ENCODE assay signal across 14 mouse cellular contexts in the genomic region with DNA sequence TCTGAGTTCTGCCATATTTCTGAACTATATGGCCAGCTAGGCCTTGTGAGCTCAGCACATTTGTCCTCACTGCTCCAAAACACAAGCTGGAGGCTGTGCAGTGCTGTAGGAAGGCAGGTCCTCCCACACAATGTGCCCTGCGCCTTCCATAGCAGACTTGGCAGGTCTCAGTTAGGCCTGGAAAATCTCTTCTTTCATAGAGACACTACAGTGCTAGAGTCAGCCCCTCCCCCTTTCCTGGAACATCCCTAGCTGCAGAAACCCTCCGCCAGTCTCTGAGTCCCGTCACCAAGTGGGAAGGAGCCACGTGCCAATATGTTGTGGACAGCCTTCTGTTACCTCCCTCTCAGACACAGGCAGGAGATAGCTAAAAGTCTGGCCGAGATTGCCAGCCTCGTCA. TPM values are rescaled to one million over a fixed set of nuclear protein-coding genes. Genes with fewer than 3 reads are reported as not detected.
A peak's percentile ranks its signal among the peaks of the same experiment; 100 is the strongest.
DNase-seq lines count a peak whose midpoint lies in the region; ATAC-seq and TF ChIP-seq lines count a peak whose summit lies in the region.
"Had no signal": no experiment of that assay in that cellular context is flagged by ENCODE, and none has a peak within 500 bp of the region (broad histone marks: within the 10 kb centered on the region; RNA-seq: fewer than 3 reads in every experiment).

No protein-coding gene starts in this region.

- no peak overlapping the region for H3K4me2 ChIP-seq in heart, embryonic 11.5 days
- no peak overlapping the region for H3K4me2 ChIP-seq in kidney, embryonic 14.5 days (replicated peaks; ENCODE audit: low read depth, low read length)
- no peak overlapping the region for H3K4me2 ChIP-seq in midbrain, postnatal 0 days (ENCODE audit: low read depth, low read length, poor library complexity, severe bottlenecking)
- H3K4me2 ChIP-seq in midbrain, embryonic 14.5 days (ENCODE audit: low read length), result no peak overlapping the region
- H3K4me2 ChIP-seq: limb, embryonic 12.5 days had no signal

- no peaks in the 10 kb centered on the region for H3K36me3 ChIP-seq in heart, embryonic 10.5 days
- H3K36me3 ChIP-seq in heart, embryonic 11.5 days (ENCODE audit: control insufficient read depth, insufficient read depth, low read length), result no peaks in the 10 kb centered on the region
- H3K36me3 ChIP-seq in kidney, embryonic 14.5 days (ENCODE audit: control insufficient read depth, insufficient read depth, low read length), result peaks cover 10% of the 10 kb centered on the region
- no peaks in the 10 kb centered on the region for H3K36me3 ChIP-seq in midbrain, postnatal 0 days (ENCODE audit: insufficient read depth, low read length)
- no peaks in the 10 kb centered on the region for H3K36me3 ChIP-seq in midbrain, embryonic 14.5 days (ENCODE audit: control insufficient read depth, insufficient read depth, low read length)
- H3K36me3 ChIP-seq: limb, embryonic 12.5 days had no signal

- DNase-seq in heart, embryonic 10.5 days (ENCODE audit: low spot score), result peak; percentile 80
- DNase-seq in kidney, adult 11 months, result no peak
- DNase-seq in midbrain, postnatal 0 days (ENCODE audit: low spot score), result no peak
- DNase-seq in midbrain, embryonic 14.5 days, result no peak
- peak; percentile 10 for DNase-seq in yolk sac, embryonic 10.5 days (ENCODE audit: low spot score)
- no peak for DNase-seq in adrenal gland, adult (ENCODE audit: inconsistent age in 2 of 2, low spot score in 1 of 2)
- DNase-seq: cerebellum, adult 9-11 months; kidney, adult 18-20 months; liver, postnatal 0 days had no signal

- WGBS in heart, embryonic 10.5 days, result 24% methylated on average over 6 of the region's 6 CpGs
- WGBS in heart, embryonic 11.5 days (ENCODE audit: insufficient replicate concordance), result 23% methylated on average over 6 of the region's 6 CpGs
- WGBS in kidney, embryonic 14.5 days, result 36% methylated on average over 6 of the region's 6 CpGs
- 56% methylated on average over 6 of the region's 6 CpGs for WGBS in midbrain, postnatal 0 days
- WGBS in midbrain, embryonic 14.5 days, result 51% methylated on average over 6 of the region's 6 CpGs

- no peak; the same call in 1 of the 2 replicates for ATAC-seq in heart, embryonic 11.5 days (replicated peaks; ENCODE audit: insufficient number of reproducible peaks, low FRiP score, low TSS enrichment)
- peak; percentile 66; the same call in 1 of the 2 replicates for ATAC-seq in kidney, embryonic 14.5 days (ENCODE audit: low FRiP score, low TSS enrichment)
- peak; percentile 41; the same call in 1 of the 2 replicates for ATAC-seq in midbrain, postnatal 0 days (ENCODE audit: low FRiP score)
- no peak for ATAC-seq in midbrain, embryonic 14.5 days (ENCODE audit: low FRiP score, low TSS enrichment)
- ATAC-seq: liver, postnatal 0 days had no signal

- no peak overlapping the region for H3K27ac ChIP-seq in heart, embryonic 10.5 days
- no peak overlapping the region for H3K27ac ChIP-seq in heart, embryonic 11.5 days (ENCODE audit: low read depth, low read length)
- no peak overlapping the region for H3K27ac ChIP-seq in kidney, embryonic 14.5 days (ENCODE audit: low read depth, low read length)
- no peak overlapping the region for H3K27ac ChIP-seq in midbrain, postnatal 0 days (ENCODE audit: low read depth, low read length)
- no peak overlapping the region for H3K27ac ChIP-seq in midbrain, embryonic 14.5 days (replicated peaks; ENCODE audit: low read depth, low read length)
- H3K27ac ChIP-seq: limb, embryonic 12.5 days had no signal

- no peak overlapping the region for H3K4me3 ChIP-seq in heart, embryonic 10.5 days
- H3K4me3 ChIP-seq in heart, embryonic 11.5 days (ENCODE audit: low read depth, low read length), result no peak overlapping the region
- H3K4me3 ChIP-seq in kidney, embryonic 14.5 days (ENCODE audit: low read length), result no peak overlapping the region
- H3K4me3 ChIP-seq in midbrain, postnatal 0 days (ENCODE audit: low read depth, low read length), result no peak overlapping the region
- H3K4me3 ChIP-seq in midbrain, embryonic 14.5 days (replicated peaks; ENCODE audit: low read depth, low read length), result no peak overlapping the region
- H3K4me3 ChIP-seq: limb, embryonic 12.5 days had no signal

- no peak for TF ChIP-seq CTCF in midbrain, postnatal 0 days (IDR thresholded peaks at IDR 0.05)

- peaks cover 4% of the 10 kb centered on the region for H3K27me3 ChIP-seq in heart, embryonic 10.5 days (ENCODE audit: insufficient read depth, poor library complexity, severe bottlenecking)
- H3K27me3 ChIP-seq in heart, embryonic 11.5 days (ENCODE audit: control insufficient read depth, insufficient read depth, low read length), result no peaks in the 10 kb centered on the region
- H3K27me3 ChIP-seq in kidney, embryonic 14.5 days (ENCODE audit: control insufficient read depth, insufficient read depth, low read length), result no peaks in the 10 kb centered on the region
- H3K27me3 ChIP-seq in midbrain, postnatal 0 days (ENCODE audit: insufficient read depth, low read length), result no peaks in the 10 kb centered on the region
- H3K27me3 ChIP-seq in midbrain, embryonic 14.5 days (ENCODE audit: control insufficient read depth, insufficient read depth, low read length), result no peaks in the 10 kb centered on the region

- peaks cover 15% of the 10 kb centered on the region; the same call in 1 of the 2 replicates for H3K4me1 ChIP-seq in heart, embryonic 10.5 days
- peaks cover 5% of the 10 kb centered on the region for H3K4me1 ChIP-seq in heart, embryonic 11.5 days (ENCODE audit: control insufficient read depth, insufficient read depth, low read length)
- H3K4me1 ChIP-seq in kidney, embryonic 14.5 days (ENCODE audit: control insufficient read depth, insufficient read depth, low read length), result no peaks in the 10 kb centered on the region
- no peaks in the 10 kb centered on the region for H3K4me1 ChIP-seq in midbrain, postnatal 0 days (ENCODE audit: insufficient read depth, low read length)
- H3K4me1 ChIP-seq in midbrain, embryonic 14.5 days (ENCODE audit: control insufficient read depth, insufficient read depth, low read length), result no peaks in the 10 kb centered on the region
- H3K4me1 ChIP-seq: limb, embryonic 12.5 days had no signal

- H3K9ac ChIP-seq in heart, embryonic 11.5 days (ENCODE audit: low read depth, low read length), result no peak overlapping the region
- H3K9ac ChIP-seq in kidney, embryonic 14.5 days (ENCODE audit: low read depth, low read length), result no peak overlapping the region
- H3K9ac ChIP-seq in midbrain, postnatal 0 days (replicated peaks; ENCODE audit: low read length, poor library complexity, severe bottlenecking), result no peak overlapping the region
- no peak overlapping the region for H3K9ac ChIP-seq in midbrain, embryonic 14.5 days (replicated peaks; ENCODE audit: low read length)
- H3K9ac ChIP-seq: limb, embryonic 12.5 days; liver, postnatal 0 days had no signal

- no peaks in the 10 kb centered on the region for H3K9me3 ChIP-seq in heart, embryonic 10.5 days
- no peaks in the 10 kb centered on the region for H3K9me3 ChIP-seq in heart, embryonic 11.5 days (replicated peaks; ENCODE audit: control insufficient read depth, low read length)
- H3K9me3 ChIP-seq in kidney, embryonic 14.5 days (ENCODE audit: control insufficient read depth, low read length), result no peaks in the 10 kb centered on the region
- no peaks in the 10 kb centered on the region for H3K9me3 ChIP-seq in midbrain, postnatal 0 days (ENCODE audit: low read length)
- no peaks in the 10 kb centered on the region for H3K9me3 ChIP-seq in midbrain, embryonic 14.5 days (ENCODE audit: control insufficient read depth, low read length)
- H3K9me3 ChIP-seq: limb, embryonic 12.5 days had no signal

RNA-seq across cellular contexts. Expression of gene Gdnf, which starts 14.9 kb away (rescaled TPM):
- polyA plus RNA-seq in heart, embryonic 10.5 days (2016; fragmentation: Nextera tagmentation; extraction: Ambion mirVana), result 0.14 and 0.30 TPM in 2 replicates
- polyA plus RNA-seq in heart, embryonic 11.5 days (2014; fragmentation: Nextera tagmentation; extraction: Ambion mirVana), result 0.06 and 0.14 TPM in 2 replicates
- polyA plus RNA-seq in kidney, embryonic 14.5 days (2014; fragmentation: Nextera tagmentation; extraction: Ambion mirVana), result 10.0 and 13.0 TPM in 2 replicates
- total RNA-seq in midbrain, postnatal 0 days (2014; rRNA removed), result 0.19 and 0.71 TPM in 2 replicates
- 0.06 and 0.17 TPM in 2 replicates for polyA plus RNA-seq in midbrain, postnatal 0 days (2015; fragmentation: Nextera tagmentation; extraction: Ambion mirVana)
- 0.11 and 0.14 TPM in 2 replicates for polyA plus RNA-seq in midbrain, embryonic 14.5 days (2014; fragmentation: Nextera tagmentation; extraction: Ambion mirVana)
- total RNA-seq: granulocyte monocyte progenitor cell, adult 5-6 weeks; megakaryocyte-erythroid progenitor cell, adult 5-6 weeks had no signal
- polyA plus RNA-seq: liver, postnatal 0 days had no signal

Comparison
In these comparisons a context has a peak if more than half of its experiments do, and no peak if none do; other contexts are left out.
1. ATAC-seq: peak in kidney, embryonic 14.5 days (single experiment) and midbrain, postnatal 0 days (single experiment); none in heart, embryonic 11.5 days (single experiment) and midbrain, embryonic 14.5 days (single experiment).
2. DNase-seq: peak in heart, embryonic 10.5 days (single experiment) and yolk sac, embryonic 10.5 days (single experiment); none in kidney, adult 11 months (single experiment), midbrain, postnatal 0 days (single experiment), midbrain, embryonic 14.5 days (single experiment) and adrenal gland, adult (0 of 2).